Mouse (Mus musculus) neural tube, embryonic 14.5 days (tissue): ENCODE results near the gene Ddi2. TPM values are rescaled to one million over a fixed set of nuclear protein-coding genes. Genes with fewer than 3 reads are reported as not detected.

Experiments used
- ATAC-seq: fragments of 200-750 bp; cut with Nextera tagmentation; 2 replicates; pipeline ENCODE4 v1.8.0; 2017; ENCODE audit warnings: low read depth, mild to moderate bottlenecking, moderate TSS enrichment, moderate library complexity
- H3K27ac ChIP-seq: fragments of 300-500 bp; sonication (generic); 2 replicates; pipeline ENCODE4 v1.5.1; 2014; ENCODE audit warnings: low read depth, mild to moderate bottlenecking, control low read depth, low read length, moderate library complexity, mixed read lengths
- H3K27me3 ChIP-seq: fragments of 300-500 bp; sonication (generic); 2 replicates; pipeline ENCODE4 v1.6.1; 2014; ENCODE audit warnings: low read length; ENCODE audit not compliant: control insufficient read depth, insufficient read depth
- H3K36me3 ChIP-seq: fragments of 300-500 bp; sonication (generic); 2 replicates; pipeline ENCODE4 v1.6.1; 2014; ENCODE audit warnings: low read length, mixed read lengths; ENCODE audit not compliant: control insufficient read depth, insufficient read depth
- H3K4me1 ChIP-seq: fragments of 300-500 bp; sonication (generic); 2 replicates; pipeline ENCODE4 v1.6.1; 2014; ENCODE audit warnings: low read length; ENCODE audit not compliant: control insufficient read depth, insufficient read depth
- H3K4me2 ChIP-seq: fragments of 300-500 bp; sonication (generic); 2 replicates; pipeline ENCODE4 v1.6.1; 2014; ENCODE audit warnings: mild to moderate bottlenecking, low read depth, low read length, control low read depth
- H3K4me3 ChIP-seq: fragments of 300-500 bp; sonication (generic); 2 replicates; pipeline ENCODE4 v1.5.1; 2014; ENCODE audit warnings: low read depth, low read length, control low read depth, mixed read lengths
- H3K9ac ChIP-seq: fragments of 300-500 bp; sonication (generic); replicated peaks from 2 replicates; pipeline ENCODE4 v1.6.1; 2014; ENCODE audit warnings: low read depth, mild to moderate bottlenecking, control low read depth, low read length, mixed read lengths
- H3K9me3 ChIP-seq: fragments of 300-500 bp; sonication (generic); 2 replicates; pipeline ENCODE4 v1.6.1; 2016; ENCODE audit warnings: low read length; ENCODE audit not compliant: control insufficient read depth
- WGBS: fragments of 180-500 bp; shearing (Covaris S2); extraction: QIAGEN DNeasy Blood & Tissue Kit; methylation state at CpG from one replicate; pipeline ENCODE4 v1.1.7; 2014; 5-methylcytosine and 5-hydroxymethylcytosine counted together
- polyA plus RNA-seq: library from polyadenylated mRNA; unstranded; fragments of >200 nt; fragmentation: Nextera tagmentation; extraction: Ambion mirVana; gene quantifications from 2 replicates; pipeline ENCODE4 v1.2.1, GENCODE M21; 2014

Gene Ddi2
- polyA plus RNA-seq, 1 experiment from 2014 or later: 11.5 TPM

DNA sequence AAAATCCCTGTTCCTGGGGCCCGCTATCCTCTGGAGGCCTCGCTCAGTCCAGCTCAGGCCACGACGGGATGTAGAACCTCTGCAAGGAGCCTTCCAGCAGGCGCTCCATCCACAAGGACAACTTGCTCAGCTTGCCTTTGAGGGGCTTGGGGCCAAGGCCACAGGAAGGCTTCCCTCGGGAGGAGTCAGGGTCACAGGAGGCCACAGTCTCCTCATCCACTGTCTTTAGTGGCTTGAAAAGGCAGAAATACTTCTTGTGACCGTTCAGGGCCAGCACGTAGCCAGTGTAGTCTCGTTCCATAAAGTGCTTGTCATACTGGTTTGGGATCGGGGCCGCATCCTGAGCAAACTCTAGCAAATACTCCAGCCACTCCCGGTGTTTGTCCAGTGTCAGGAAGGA is 40.3 kb upstream of the Ddi2 start:
- Histone ChIP-seq H3K4me1 (peaks cover 6% of the 10 kb centered on the region; the same call in 1 of the 2 replicates), H3K27me3 (no peaks in the 10 kb centered on the region), H3K36me3 (peaks cover 31% of the 10 kb centered on the region), H3K27ac (no peak overlapping the region), H3K9me3 (no peaks in the 10 kb centered on the region), H3K4me2 (no peak overlapping the region), H3K9ac (no peak overlapping the region), H3K4me3 (no peak overlapping the region)
- 92% methylated on average over 12 of the region's 12 CpGs for WGBS
- ATAC-seq: no peak

DNA sequence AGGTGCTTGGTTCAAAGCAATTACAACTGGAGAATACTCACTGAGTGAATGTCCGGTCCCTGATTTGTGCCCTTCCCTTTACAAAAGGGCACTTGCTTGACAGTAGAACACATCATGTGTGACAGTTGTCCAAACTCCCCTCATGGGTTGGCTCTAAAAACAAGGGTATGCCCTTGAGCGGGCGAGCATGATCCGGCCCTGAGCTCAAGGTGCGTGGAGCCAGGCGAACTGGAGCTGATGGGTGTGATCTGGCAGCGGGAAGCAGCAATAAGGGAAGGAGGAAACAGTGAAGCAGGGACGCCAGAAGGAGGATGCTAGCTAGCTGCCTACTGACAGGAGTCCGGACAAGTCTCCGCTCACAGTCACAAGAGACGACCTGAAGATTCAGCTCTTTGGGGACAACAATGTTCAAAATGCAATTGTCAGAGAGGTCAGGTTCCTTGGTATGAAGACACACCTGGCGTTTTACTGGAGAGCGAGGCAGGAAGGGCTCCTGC is 38.9 kb upstream of the Ddi2 start:
- peaks cover 6% of the 10 kb centered on the region; the same call in 1 of the 2 replicates for H3K4me1 ChIP-seq
- no peak overlapping the region for H3K27ac ChIP-seq
- H3K9ac ChIP-seq: no peak overlapping the region
- H3K36me3 ChIP-seq: peaks cover 24% of the 10 kb centered on the region
- no peak overlapping the region for H3K4me3 ChIP-seq
- H3K9me3 ChIP-seq: no peaks in the 10 kb centered on the region
- WGBS: 96% methylated on average over 13 of the region's 13 CpGs
- ATAC-seq: no peak
- H3K27me3 ChIP-seq: no peaks in the 10 kb centered on the region
- H3K4me2 ChIP-seq: no peak overlapping the region

DNA sequence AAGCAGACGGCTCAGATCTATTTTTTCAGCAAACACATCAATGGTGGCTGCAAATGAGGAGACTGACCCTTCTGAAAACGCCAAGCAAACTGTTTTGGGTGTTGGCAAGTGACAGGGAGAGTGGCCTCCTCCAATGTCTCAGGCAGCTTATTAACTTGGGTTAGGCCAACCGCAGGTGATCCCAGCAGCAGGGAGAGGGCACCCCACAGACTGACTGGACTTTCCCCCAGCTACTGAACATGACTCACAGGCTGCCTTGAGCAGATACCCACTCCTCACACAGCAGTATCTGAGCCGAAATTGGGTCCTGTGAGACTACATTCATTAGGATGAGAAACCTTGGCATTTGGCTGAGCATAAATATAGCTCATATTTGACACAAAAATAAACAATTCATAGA is 37.7 kb upstream of the Ddi2 start:
- no peak for ATAC-seq
- WGBS: 83% methylated on average over 4 of the region's 4 CpGs
- Histone ChIP-seq H3K4me1 (no peaks in the 10 kb centered on the region; the same call in 1 of the 2 replicates), H3K4me3 (no peak overlapping the region), H3K36me3 (peaks cover 24% of the 10 kb centered on the region), H3K4me2 (no peak overlapping the region), H3K9me3 (no peaks in the 10 kb centered on the region), H3K27me3 (no peaks in the 10 kb centered on the region), H3K27ac (no peak overlapping the region), H3K9ac (no peak overlapping the region)

DNA sequence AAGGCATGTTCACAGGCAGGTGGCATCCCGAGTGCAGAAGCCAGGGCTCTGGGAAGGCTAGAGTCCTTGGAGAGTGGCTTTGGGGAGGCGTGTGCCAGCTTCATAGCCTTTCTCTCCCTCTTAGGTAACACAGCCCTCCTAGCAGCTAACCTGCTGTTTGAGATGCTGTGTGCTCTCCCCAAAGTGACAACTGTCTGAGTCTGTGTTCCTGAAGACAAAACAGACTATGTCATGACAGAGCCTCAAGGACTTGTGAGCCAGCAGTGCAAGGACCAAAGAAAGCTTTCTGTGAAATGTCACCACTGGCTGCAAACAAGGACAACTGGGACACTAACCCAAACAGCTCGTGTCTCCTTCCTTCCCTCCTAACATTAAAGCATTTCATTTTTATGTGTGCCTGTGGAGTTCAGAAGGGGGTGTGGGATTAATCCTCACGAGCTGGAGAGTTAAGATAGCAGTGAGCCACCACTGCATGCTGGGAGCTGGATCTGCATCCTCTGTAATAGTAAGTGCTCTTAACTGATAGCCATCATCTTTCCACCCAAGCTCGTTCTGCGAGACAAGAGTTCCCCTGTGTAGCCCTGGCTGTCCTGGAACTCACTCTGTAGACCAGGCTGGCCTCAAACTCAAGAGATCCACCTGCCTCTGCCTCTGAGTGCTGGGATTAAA is 35.8 kb upstream of the Ddi2 start:
- Histone ChIP-seq H3K9me3 (no peaks in the 10 kb centered on the region), H3K27me3 (no peaks in the 10 kb centered on the region), H3K4me2 (no peak overlapping the region), H3K9ac (no peak overlapping the region), H3K4me3 (no peak overlapping the region), H3K4me1 (no peaks in the 10 kb centered on the region), H3K36me3 (peaks cover 20% of the 10 kb centered on the region), H3K27ac (no peak overlapping the region)
- WGBS: 81% methylated on average over 6 of the region's 6 CpGs
- no peak for ATAC-seq

GRCm38 (mm10) chr4:141757124-141757523 is 33.9 kb upstream of the Ddi2 start:
- no peak overlapping the region for H3K4me2 ChIP-seq
- 92% methylated on average over 3 of the region's 3 CpGs for WGBS
- no peaks in the 10 kb centered on the region for H3K4me1 ChIP-seq
- peaks cover 6% of the 10 kb centered on the region for H3K36me3 ChIP-seq
- H3K27ac ChIP-seq: no peak overlapping the region
- no peaks in the 10 kb centered on the region for H3K9me3 ChIP-seq
- no peak overlapping the region for H3K4me3 ChIP-seq
- ATAC-seq: no peak
- no peaks in the 10 kb centered on the region for H3K27me3 ChIP-seq
- no peak overlapping the region for H3K9ac ChIP-seq

DNA sequence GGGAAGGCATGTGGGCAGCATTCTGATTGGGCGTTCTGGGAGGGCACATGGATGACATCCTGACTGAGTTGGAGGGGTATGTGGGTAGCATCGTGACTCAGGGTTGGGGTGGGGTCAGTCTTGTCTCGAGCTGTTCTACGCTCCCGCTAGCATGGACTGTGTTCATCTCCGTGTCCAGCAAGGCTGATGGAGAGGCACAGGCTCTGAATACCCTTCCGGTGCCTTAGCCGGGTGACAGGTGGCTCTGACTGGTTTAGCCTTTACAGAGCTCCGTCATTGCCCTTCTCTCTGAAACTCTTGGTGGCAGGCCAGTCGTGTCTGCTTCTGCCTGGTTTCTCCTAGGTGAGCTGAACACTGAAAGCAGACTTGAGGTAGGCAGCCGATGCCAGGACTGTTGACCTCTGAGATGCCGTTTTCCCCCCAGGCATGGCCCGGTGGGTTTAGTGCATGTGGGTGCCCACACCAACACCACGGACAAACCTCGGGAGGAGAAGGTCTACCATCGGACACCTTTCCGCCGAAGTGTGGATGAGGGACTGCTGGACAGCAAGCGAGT is 32.2 kb upstream of the Ddi2 start:
- Histone ChIP-seq H3K9ac (no peak overlapping the region), H3K4me1 (no peaks in the 10 kb centered on the region), H3K27ac (no peak overlapping the region), H3K9me3 (no peaks in the 10 kb centered on the region), H3K27me3 (no peaks in the 10 kb centered on the region), H3K36me3 (no peaks in the 10 kb centered on the region), H3K4me3 (no peak overlapping the region), H3K4me2 (no peak overlapping the region)
- 95% methylated on average over 19 of the region's 19 CpGs for WGBS
- ATAC-seq: no peak

DNA sequence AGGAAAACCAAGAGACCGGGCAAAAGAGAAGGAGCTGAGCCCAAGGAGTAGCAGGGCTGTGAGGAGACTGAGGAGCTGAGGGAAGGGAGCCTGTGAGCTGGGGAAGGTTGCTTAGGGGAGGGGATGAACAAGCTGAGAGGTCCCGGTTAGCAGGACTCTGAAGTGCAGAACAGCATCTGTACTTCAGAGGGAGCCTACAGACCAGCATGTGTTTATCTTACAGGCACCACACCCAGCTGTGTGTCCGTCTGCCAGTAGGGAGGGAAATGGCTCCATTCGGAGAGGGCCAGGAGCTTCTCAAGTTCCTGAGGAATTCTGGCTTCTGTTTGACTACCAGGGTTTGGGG is 28.8 kb upstream of the Ddi2 start:
- Histone ChIP-seq H3K9ac (no peak overlapping the region), H3K27me3 (no peaks in the 10 kb centered on the region), H3K4me2 (no peak overlapping the region), H3K4me3 (no peak overlapping the region), H3K27ac (no peak overlapping the region), H3K9me3 (no peaks in the 10 kb centered on the region), H3K36me3 (no peaks in the 10 kb centered on the region), H3K4me1 (no peaks in the 10 kb centered on the region)
- 11% methylated on average over 4 of the region's 4 CpGs for WGBS
- ATAC-seq: no peak

DNA sequence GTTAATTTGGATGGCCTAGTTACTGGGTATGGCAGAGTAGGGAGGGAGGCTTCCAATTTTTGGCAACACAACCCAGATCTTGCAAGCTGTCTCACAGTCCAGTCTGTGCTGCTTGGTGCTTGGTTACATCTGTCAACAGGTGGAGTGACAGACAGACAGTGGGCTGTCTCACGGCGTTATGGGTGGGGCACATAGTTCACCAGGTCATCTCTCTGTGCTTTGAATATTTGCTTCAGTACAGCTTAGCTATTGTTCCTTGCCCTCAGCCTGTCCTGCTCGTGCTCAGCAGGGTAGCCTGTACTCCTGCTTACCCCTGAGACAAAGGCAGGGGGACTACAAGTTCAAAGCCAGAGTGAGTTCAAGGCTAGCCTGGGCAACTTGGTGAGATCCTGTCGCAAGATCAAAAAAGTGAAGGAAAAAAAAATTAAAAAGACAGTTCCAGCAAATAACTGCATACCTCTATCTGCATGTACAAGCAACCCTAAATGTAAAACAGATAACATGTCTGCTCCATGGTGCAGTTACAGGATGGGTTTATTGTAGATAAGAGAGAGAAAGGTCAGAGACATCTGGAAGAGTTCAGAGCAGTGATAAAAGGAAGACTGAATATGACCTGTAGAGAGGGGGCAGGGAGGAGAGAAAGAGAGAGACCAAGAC is 28.3 kb upstream of the Ddi2 start:
- no peak for ATAC-seq
- WGBS: 44% methylated on average over 4 of the region's 4 CpGs

GRCm38 (mm10) chr4:141750826-141751225 is 27.6 kb upstream of the Ddi2 start:
- no peak overlapping the region for H3K4me3 ChIP-seq

More for the DNA sequence above, 28.3 kb upstream of the Ddi2 start:
- Histone ChIP-seq H3K4me3 (no peak overlapping the region), H3K9ac (no peak overlapping the region), H3K27ac (no peak overlapping the region), H3K4me1 (no peaks in the 10 kb centered on the region), H3K27me3 (no peaks in the 10 kb centered on the region), H3K9me3 (no peaks in the 10 kb centered on the region), H3K4me2 (no peak overlapping the region), H3K36me3 (no peaks in the 10 kb centered on the region)

More at GRCm38 (mm10) chr4:141750826-141751225, 27.6 kb upstream of the Ddi2 start:
- Histone ChIP-seq H3K27me3 (no peaks in the 10 kb centered on the region), H3K36me3 (no peaks in the 10 kb centered on the region), H3K4me1 (no peaks in the 10 kb centered on the region), H3K27ac (no peak overlapping the region), H3K4me2 (no peak overlapping the region), H3K9ac (no peak overlapping the region), H3K9me3 (no peaks in the 10 kb centered on the region)
- WGBS: 63% methylated on average over 3 of the region's 3 CpGs
- no peak for ATAC-seq
